Mouse (Mus musculus): Measurements from ENCODE around the gene H2afy.
A peak's percentile ranks its signal among the peaks of the same experiment; 100 is the strongest.
"Not testable (repeated sequence)": the region's sequence is repeated elsewhere in the genome, so short reads cannot be mapped to it uniquely, and the experiment has no call there.

H2afy gene

DNA sequence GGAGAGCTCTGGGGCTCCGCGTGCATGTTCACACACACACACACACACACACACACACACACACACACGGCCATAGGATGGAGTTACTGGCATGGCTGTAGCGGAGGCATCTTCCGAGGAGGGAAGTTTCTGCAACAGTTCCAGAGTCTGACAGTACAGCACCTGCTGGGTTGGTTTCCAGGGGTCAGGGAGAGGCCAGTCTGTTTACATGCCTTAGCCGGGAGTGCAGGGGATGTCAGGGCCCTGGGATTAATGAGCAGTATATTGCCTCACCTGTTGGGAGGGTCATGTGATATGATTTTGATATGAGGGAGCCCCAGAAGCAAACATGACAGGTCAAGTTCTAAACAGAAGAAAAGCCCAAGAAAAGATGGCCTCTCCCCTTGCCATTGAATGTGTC is 66.5 kb downstream of the H2afy start:
- DNase-seq = no peak

DNA sequence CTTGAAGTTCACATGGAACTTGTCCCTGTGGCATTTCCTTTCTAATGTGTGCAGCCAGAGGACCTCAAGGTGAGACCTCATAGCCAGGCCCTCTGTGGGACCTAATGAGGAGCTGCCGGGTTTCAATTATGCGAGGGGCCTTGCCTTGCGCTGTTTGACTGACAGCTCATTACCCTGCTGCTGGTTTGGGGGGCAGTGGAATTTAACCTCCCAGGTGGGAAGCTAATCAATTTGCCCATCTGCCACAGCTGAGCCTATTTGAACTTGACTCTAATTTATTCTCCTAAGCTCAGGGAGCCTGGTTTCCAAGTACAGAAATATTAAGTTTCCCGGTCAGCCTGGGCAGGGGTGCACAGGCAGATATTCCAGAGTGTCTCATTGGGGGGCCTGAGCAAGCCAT is 67.6 kb downstream of the H2afy start:
- no peak for DNase-seq

DNA sequence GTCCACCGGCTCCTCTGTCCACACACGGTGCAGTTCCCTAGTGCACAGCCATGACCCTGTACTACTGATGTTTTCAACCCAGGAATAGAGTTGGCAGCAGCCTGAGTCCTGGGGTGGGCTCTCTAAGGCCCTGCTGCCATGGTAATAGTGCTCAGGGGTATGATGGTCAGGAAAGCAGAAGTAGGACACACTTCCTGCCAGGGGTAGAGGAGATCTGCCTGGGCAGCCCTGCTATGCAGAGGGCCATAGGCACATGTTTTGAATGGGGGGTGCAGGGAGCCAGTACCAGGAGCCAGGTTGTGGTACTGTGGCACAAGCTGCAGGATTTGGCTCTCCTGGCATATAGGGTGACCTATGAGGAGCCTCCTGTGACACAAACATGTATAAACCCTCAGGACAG is 69.3 kb downstream of the H2afy start:
- DNase-seq = no peak

DNA sequence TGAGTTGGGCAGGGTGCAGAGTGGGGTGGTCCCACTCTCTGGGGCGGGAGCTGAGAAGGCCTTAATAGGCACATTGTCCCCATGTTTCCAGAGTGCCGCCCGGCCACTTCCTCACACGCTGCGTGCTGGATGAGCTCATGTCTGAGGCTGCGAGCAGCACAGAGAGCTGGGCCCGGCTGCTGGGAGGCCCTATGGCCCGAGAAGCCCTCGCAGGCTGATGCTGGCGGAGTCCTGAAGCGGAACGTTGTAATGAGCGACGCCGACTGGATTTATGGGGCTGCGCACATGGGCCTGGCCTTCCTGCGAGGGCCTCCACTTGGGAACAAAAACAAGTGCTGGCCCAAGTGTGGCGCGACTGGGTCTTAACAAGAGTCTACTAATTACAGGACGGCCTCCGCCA is 70.0 kb downstream of the H2afy start:
- peak in 1 of 2 experiments; percentile 10 for DNase-seq

GRCm38 (mm10) chr13:56057761-56058160 is 78.4 kb downstream of the H2afy start:
- no peak for DNase-seq

GRCm38 (mm10) chr13:56055720-56056119 is 80.4 kb downstream of the H2afy start:
- DNase-seq = no peak

- no peak for DNase-seq
Measured at GRCm38 (mm10) chr13:56054089-56054488, 82.1 kb downstream of the H2afy start.

DNA sequence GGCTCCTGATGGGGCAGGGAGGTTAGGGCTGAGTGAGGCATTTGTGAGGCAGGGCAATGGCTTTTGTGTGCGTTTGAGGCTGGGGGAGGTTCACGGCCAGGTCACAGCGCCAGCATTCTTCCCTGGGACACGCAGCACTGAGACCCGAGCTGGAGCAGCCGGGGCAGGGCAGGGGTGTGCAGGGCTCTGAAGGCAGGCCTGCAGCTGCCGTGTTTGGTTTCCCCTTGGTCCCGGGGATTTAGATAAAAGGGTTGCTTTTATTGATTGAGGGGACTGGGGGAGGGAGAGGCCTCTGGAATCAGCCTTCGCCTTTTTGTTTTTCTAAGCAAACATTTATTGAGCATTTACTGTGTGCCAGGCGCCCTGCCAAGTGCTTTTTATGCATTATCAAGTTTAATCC is 83.4 kb downstream of the H2afy start:
- no peak for DNase-seq

- no peak for DNase-seq
Measured at GRCm38 (mm10) chr13:56050246-56050645, 85.9 kb downstream of the H2afy start.

- DNase-seq = no peak
Measured at GRCm38 (mm10) chr13:56042221-56042620, 93.9 kb downstream of the H2afy start.

- no peak for DNase-seq
Measured at GRCm38 (mm10) chr13:56040621-56041020, 95.5 kb downstream of the H2afy start.

DNA sequence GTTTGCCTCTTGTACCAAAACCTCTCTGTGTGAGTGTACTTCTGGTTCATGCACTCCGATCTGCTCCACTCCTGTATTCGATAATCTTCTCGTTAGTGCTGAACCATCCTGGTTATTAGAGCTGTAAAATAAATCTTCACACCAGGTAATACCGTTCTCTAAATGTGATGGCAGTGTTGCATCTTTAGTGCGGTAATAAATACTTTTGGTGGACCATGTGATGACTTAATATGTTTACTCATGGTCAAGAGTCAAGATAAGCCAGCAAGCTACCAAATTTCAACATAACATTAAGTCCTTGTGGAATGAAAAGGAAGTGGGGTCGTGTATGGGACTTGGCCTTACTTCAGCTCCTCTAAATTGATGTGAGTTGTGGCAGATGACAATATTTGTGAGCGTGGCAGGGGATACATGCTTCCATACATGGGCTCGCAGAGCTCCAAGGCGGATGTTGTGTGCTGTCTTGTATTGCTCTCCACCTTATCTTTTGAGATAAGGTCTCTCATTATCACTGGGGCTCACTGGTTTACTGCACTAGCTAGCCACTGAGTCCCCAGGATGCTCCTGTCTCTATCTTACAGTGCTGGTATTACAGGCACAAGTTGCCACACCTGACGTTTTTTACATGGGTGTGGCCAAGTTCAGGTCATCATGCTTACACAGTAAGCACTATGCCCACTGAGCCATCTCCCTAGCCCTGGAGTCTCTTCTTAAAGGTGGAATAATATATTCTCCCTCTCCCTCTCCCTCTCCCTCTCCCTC is 96.4 kb downstream of the H2afy start:
- no peak for DNase-seq

DNA sequence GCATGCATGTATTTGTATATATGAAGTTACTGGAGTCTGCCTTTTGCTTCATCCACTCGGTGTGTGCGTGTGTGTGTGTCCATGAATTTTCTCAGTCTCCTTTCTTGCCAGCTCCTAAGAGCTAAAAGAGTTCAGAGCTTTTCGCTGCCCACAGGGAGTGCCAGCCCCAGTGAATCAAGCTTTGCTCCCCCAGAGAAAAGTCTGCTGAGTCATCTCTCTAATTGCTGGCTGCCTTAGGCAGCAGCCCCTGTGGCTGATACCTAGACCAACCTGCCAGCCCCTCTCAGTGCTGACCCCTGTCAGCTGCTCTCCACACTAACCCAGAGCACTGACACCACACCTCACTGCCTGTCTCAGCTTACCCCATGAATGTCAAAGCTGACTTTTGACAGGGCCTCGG is 107.2 kb downstream of the H2afy start:
- no peak for DNase-seq

DNA sequence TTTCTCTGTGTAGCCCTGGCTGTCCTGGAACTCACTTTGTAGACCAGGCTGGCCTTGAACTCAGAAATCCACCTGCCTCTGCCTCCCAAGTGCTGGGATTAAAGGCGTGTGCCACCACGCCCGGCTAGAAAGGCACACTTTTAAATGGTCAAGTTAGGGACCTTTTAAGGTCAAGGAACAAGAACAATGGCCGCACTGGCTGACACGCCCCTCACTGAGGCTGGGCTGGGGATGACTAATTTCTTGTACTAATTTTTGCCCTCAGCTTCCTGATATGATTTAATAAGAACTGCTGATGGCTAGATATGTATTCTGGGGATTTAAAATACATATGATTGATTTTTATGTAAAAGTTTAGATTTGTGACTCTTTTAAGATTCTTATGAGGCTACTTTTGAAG is 108.2 kb downstream of the H2afy start:
- not testable (repeated sequence) for DNase-seq

DNA sequence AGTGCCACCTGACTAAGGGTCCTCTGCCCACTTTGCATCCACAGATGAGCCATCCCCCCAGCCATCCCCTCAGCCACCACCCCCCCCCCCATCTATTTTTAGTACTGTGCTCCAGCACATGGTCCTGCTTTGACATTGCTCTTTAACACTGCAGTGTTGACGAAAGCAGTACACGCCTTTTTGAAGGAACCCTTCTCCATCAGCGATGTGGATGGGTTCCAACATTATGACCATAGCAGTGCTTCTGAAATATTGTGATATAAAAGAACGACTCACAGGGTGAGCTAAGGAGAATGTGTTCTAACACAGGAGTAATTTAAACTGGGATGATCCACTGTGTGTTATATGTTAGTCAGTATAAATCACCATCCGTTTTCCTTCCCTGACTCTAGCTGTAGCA is 109.5 kb downstream of the H2afy start:
- no peak for DNase-seq

DNA sequence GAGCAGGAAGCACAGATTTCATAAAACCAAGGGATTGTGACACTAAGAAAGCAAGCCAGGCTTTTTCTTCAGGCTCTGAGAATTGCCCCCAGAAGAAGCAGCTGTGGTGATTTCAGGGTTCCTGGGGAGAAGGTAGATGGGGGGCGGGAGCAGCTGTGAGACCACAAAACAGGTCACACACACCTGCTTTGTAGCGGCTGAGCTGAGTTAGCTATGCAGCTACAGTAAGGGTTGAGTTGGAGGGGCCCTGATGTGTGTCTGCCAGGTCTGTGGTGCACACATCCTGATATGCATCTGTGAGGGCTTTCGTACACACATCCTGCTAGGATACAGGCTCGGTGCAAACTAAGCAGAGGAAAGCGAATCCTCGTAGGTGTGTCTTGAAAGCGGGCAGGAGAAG is 110.1 kb downstream of the H2afy start:
- no peak for DNase-seq

GRCm38 (mm10) chr13:56025027-56025410 is 111.1 kb downstream of the H2afy start:
- no peak for DNase-seq

GRCm38 (mm10) chr13:56024410-56025026 is 111.6 kb downstream of the H2afy start:
- no peak for DNase-seq
